Mouse (Mus musculus): ENCODE data around the gene Rps11.

GRCm38 (mm10) chr7:45156206-45156605 lies 32.0 kb upstream of the Rps11 start:
- TF ChIP-seq POLR2A (IDR thresholded peaks at IDR 0.05; ENCODE audit: insufficient read length, low read depth) (no peak), POLR2AphosphoS2 (IDR thresholded peaks at IDR 0.05; ENCODE audit: insufficient read length, low read depth) (no peak)

Measured in myocyte (in vitro differentiated cells).